Mouse (Mus musculus): ENCODE results near the gene Defb33.

The Defb33 gene

GRCm38 (mm10) chr8:20892369-20892768 is at the start of gene Defb33:
Gene Defb33, plus strand, starts transcription at chr8:20892669.
- DNase-seq (ENCODE audit: extremely low spot score), result no peak

- no peak for DNase-seq (ENCODE audit: extremely low spot score)
Measured at GRCm38 (mm10) chr8:20874608-20875007, 17.9 kb upstream of the Defb33 start.

GRCm38 (mm10) chr8:20902527-20902926 is 10.1 kb downstream of the Defb33 start, which contains the start of gene Gm15056:
Gene Gm15056, minus strand, starts transcription at chr8:20902627.
- no peak for DNase-seq (ENCODE audit: extremely low spot score)

GRCm38 (mm10) chr8:20907119-20907518 is 14.7 kb downstream of the Defb33 start:
- no peak for DNase-seq (ENCODE audit: extremely low spot score)

- no peak for DNase-seq (ENCODE audit: extremely low spot score)
Measured at GRCm38 (mm10) chr8:20908256-20908655, 15.8 kb downstream of the Defb33 start.

- DNase-seq (ENCODE audit: extremely low spot score), result no peak
Measured at GRCm38 (mm10) chr8:20912288-20912687, 19.8 kb downstream of the Defb33 start.

GRCm38 (mm10) chr8:20921971-20922370 is 29.5 kb downstream of the Defb33 start, which contains the start of gene Gm6040:
Gene Gm6040, minus strand, starts transcription at chr8:20922071.
- DNase-seq (ENCODE audit: extremely low spot score), result no peak

GRCm38 (mm10) chr8:20944610-20945009 is 52.1 kb downstream of the Defb33 start, which contains the start of gene AY761185:
Gene AY761185, minus strand, starts transcription at chr8:20944710.
- DNase-seq (ENCODE audit: extremely low spot score), result no peak

Data from embryo, embryonic 9.5 days (tissue).